Mouse (Mus musculus): ENCODE data around the gene Mrpl50. TPM values are rescaled to one million over a fixed set of nuclear protein-coding genes. Genes with fewer than 3 reads are reported as not detected.

Mrpl50 gene
- 26.1 and 27.6 TPM in 2 replicates for polyA plus RNA-seq (2012; rRNA removed)

GRCm38 (mm10) chr4:49520572-49521340 is at the start of gene Mrpl50, which contains the start of gene Zfp189:
Mrpl50 (minus strand) TSS chr4:49521093.
Zfp189 (plus strand) TSS chr4:49521176.

GRCm38 (mm10) chr4:49549383-49549782 is 28.5 kb upstream of the Mrpl50 start, which contains the start of gene Aldob:
Aldob (minus strand) TSS chr4:49549546.

GRCm38 (mm10) chr4:49506386-49506785 is 14.5 kb downstream of the Mrpl50 start, which contains the start of gene Baat:
Baat (minus strand) TSS chr4:49506557.

GRCm38 (mm10) chr4:49473435-49474100 is 47.3 kb downstream of the Mrpl50 start, which contains the start of gene Acnat1:
Acnat1 (minus strand) TSS chr4:49473912.

Other genes with a start within 250 kb of the Mrpl50 start
- 0.09 TPM in 1 of 2 replicates, not detected in the other for gene Acnat2, start 112.9 kb downstream of the Mrpl50 start, polyA plus RNA-seq (2012; rRNA removed)
- 0.05 and 0.12 TPM in 2 replicates for gene Acnat1, start 47.2 kb downstream of the Mrpl50 start, polyA plus RNA-seq (2012; rRNA removed)
- gene Baat, start 14.5 kb downstream of the Mrpl50 start, polyA plus RNA-seq (2012; rRNA removed), result 0.09 and 0.12 TPM in 2 replicates
- gene Zfp189, start 83 bp upstream of the Mrpl50 start, polyA plus RNA-seq (2012; rRNA removed), result 6.7 and 6.9 TPM in 2 replicates
- 1.4 and 2.0 TPM in 2 replicates for gene Aldob, start 28.5 kb upstream of the Mrpl50 start, polyA plus RNA-seq (2012; rRNA removed)
- 83.6 and 89.8 TPM in 2 replicates for gene Tmem246, start 76.8 kb upstream of the Mrpl50 start, polyA plus RNA-seq (2012; rRNA removed)
- gene Rnf20, start 110.9 kb upstream of the Mrpl50 start, polyA plus RNA-seq (2012; rRNA removed), result 63.5 and 64.4 TPM in 2 replicates
- 0.32 and 0.35 TPM in 2 replicates for gene Ppp3r2, start 160.9 kb upstream of the Mrpl50 start, polyA plus RNA-seq (2012; rRNA removed)

Data from central nervous system, embryonic 18 days (tissue).